23 mouse cellular contexts compared by ENCODE assay signal in genomic region chr7:16961678-16962077, GRCm38 (mm10). TPM values are rescaled to one million over a fixed set of nuclear protein-coding genes. Genes with fewer than 3 reads are reported as not detected.
DNase-seq lines count a peak whose midpoint lies in the region; ATAC-seq and TF ChIP-seq lines count a peak whose summit lies in the region.
"Had no signal": no experiment of that assay in that cellular context is flagged by ENCODE, and none has a peak within 500 bp of the region (broad histone marks: within the 10 kb centered on the region; RNA-seq: fewer than 3 reads in every experiment).

No protein-coding gene starts in this region.

- WGBS in forebrain, embryonic 12.5 days, result 86% methylated on average over 5 of the region's 5 CpGs
- 81% methylated on average over 5 of the region's 5 CpGs for WGBS in forebrain, embryonic 11.5 days
- WGBS in midbrain, embryonic 10.5 days, result 83% methylated on average over 5 of the region's 5 CpGs
- 86% methylated on average over 5 of the region's 5 CpGs for WGBS in midbrain, postnatal 0 days
- WGBS in intestine, embryonic 16.5 days, result 64% methylated on average over 5 of the region's 5 CpGs
- WGBS in neural tube, embryonic 15.5 days, result 74% methylated on average over 5 of the region's 5 CpGs

- H3K4me3 ChIP-seq in forebrain, embryonic 12.5 days (replicated peaks), result no peak overlapping the region
- no peak overlapping the region for H3K4me3 ChIP-seq in forebrain, embryonic 11.5 days (ENCODE audit: low read depth, low read length)
- H3K4me3 ChIP-seq in midbrain, embryonic 10.5 days, result no peak overlapping the region
- no peak overlapping the region for H3K4me3 ChIP-seq in midbrain, postnatal 0 days (ENCODE audit: low read depth, low read length)
- H3K4me3 ChIP-seq in intestine, embryonic 16.5 days (ENCODE audit: low read length), result no peak overlapping the region
- H3K4me3 ChIP-seq in neural tube, embryonic 15.5 days (replicated peaks), result no peak overlapping the region; the same call in 1 of the 2 replicates

- peaks cover 6% of the 10 kb centered on the region; the same call in 1 of the 2 replicates for H3K36me3 ChIP-seq in forebrain, embryonic 12.5 days (replicated peaks)
- no peaks in the 10 kb centered on the region for H3K36me3 ChIP-seq in forebrain, embryonic 11.5 days (ENCODE audit: control insufficient read depth, insufficient read depth, low read length)
- peaks cover 17% of the 10 kb centered on the region for H3K36me3 ChIP-seq in midbrain, embryonic 10.5 days
- H3K36me3 ChIP-seq in midbrain, postnatal 0 days (ENCODE audit: insufficient read depth, low read length), result no peaks in the 10 kb centered on the region
- H3K36me3 ChIP-seq in intestine, embryonic 16.5 days (ENCODE audit: control insufficient read depth, insufficient read depth, low read length), result no peaks in the 10 kb centered on the region
- no peaks in the 10 kb centered on the region; the same call in 1 of the 2 replicates for H3K36me3 ChIP-seq in neural tube, embryonic 15.5 days
- H3K36me3 ChIP-seq: G1E had no signal

- H3K27ac ChIP-seq in forebrain, embryonic 12.5 days, result no peak overlapping the region
- H3K27ac ChIP-seq in forebrain, embryonic 11.5 days (ENCODE audit: low read depth, low read length), result no peak overlapping the region
- peak overlapping the region; percentile 93; the same call in 1 of the 2 replicates for H3K27ac ChIP-seq in midbrain, embryonic 10.5 days (replicated peaks)
- H3K27ac ChIP-seq in midbrain, postnatal 0 days (ENCODE audit: low read depth, low read length), result no peak overlapping the region
- H3K27ac ChIP-seq in intestine, embryonic 16.5 days (ENCODE audit: low read length), result no peak overlapping the region
- H3K27ac ChIP-seq in neural tube, embryonic 15.5 days (replicated peaks), result no peak overlapping the region

- no peak for TF ChIP-seq CTCF in midbrain, postnatal 0 days (IDR thresholded peaks at IDR 0.05)

- ATAC-seq in forebrain, embryonic 12.5 days (ENCODE audit: low FRiP score), result no peak
- ATAC-seq in forebrain, embryonic 11.5 days (replicated peaks; ENCODE audit: low FRiP score), result no peak
- ATAC-seq in midbrain, postnatal 0 days (ENCODE audit: low FRiP score), result no peak
- ATAC-seq in intestine, embryonic 16.5 days, result peak; percentile 83
- ATAC-seq in neural tube, embryonic 15.5 days (ENCODE audit: low FRiP score), result no peak

- no peaks in the 10 kb centered on the region for H3K9me3 ChIP-seq in forebrain, embryonic 12.5 days
- H3K9me3 ChIP-seq in forebrain, embryonic 11.5 days (ENCODE audit: control insufficient read depth, low read length), result no peaks in the 10 kb centered on the region
- H3K9me3 ChIP-seq in midbrain, embryonic 10.5 days (replicated peaks), result no peaks in the 10 kb centered on the region
- H3K9me3 ChIP-seq in midbrain, postnatal 0 days (ENCODE audit: low read length), result no peaks in the 10 kb centered on the region
- no peaks in the 10 kb centered on the region for H3K9me3 ChIP-seq in intestine, embryonic 16.5 days (ENCODE audit: control insufficient read depth, low read length)
- H3K9me3 ChIP-seq in neural tube, embryonic 15.5 days (replicated peaks), result no peaks in the 10 kb centered on the region
- H3K9me3 ChIP-seq: G1E had no signal

- no peak for DNase-seq in forebrain, embryonic 11.5 days (ENCODE audit: low spot score)
- DNase-seq in midbrain, embryonic 10.5 days (ENCODE audit: low spot score), result no peak
- no peak for DNase-seq in midbrain, postnatal 0 days (ENCODE audit: low spot score)
- DNase-seq in thymus, postnatal 36 days, result no peak
- DNase-seq in ovary, postnatal 10 days (ENCODE audit: low spot score), result no peak
- DNase-seq: adrenal gland, postnatal 14 days; cerebellum, adult 11-12 months; cerebellum, postnatal 25 days; heart, postnatal 10 days; kidney, adult 9 months; kidney, postnatal 25 days; lung, adult 18-20 months; lung, postnatal 36 days; right cerebral cortex, postnatal 14 days had no signal

- H3K4me2 ChIP-seq in forebrain, embryonic 12.5 days, result peak overlapping the region; percentile 10; the same call in 1 of the 2 replicates
- no peak overlapping the region for H3K4me2 ChIP-seq in forebrain, embryonic 11.5 days (ENCODE audit: low read depth, low read length, severe bottlenecking)
- H3K4me2 ChIP-seq in midbrain, postnatal 0 days (ENCODE audit: low read depth, low read length, poor library complexity, severe bottlenecking), result no peak overlapping the region
- no peak overlapping the region for H3K4me2 ChIP-seq in intestine, embryonic 16.5 days (ENCODE audit: low read depth, low read length)
- H3K4me2 ChIP-seq in neural tube, embryonic 15.5 days, result peak overlapping the region; percentile 67
- H3K4me2 ChIP-seq: heart, embryonic 11.5 days; liver, embryonic 11.5 days had no signal

- no peaks in the 10 kb centered on the region for H3K27me3 ChIP-seq in forebrain, embryonic 12.5 days
- no peaks in the 10 kb centered on the region for H3K27me3 ChIP-seq in forebrain, embryonic 11.5 days (ENCODE audit: control insufficient read depth, insufficient read depth, low read length)
- no peaks in the 10 kb centered on the region for H3K27me3 ChIP-seq in midbrain, embryonic 10.5 days (ENCODE audit: low read depth, poor library complexity, severe bottlenecking)
- no peaks in the 10 kb centered on the region for H3K27me3 ChIP-seq in midbrain, postnatal 0 days (ENCODE audit: insufficient read depth, low read length)
- H3K27me3 ChIP-seq in intestine, embryonic 16.5 days (replicated peaks; ENCODE audit: control insufficient read depth, insufficient read depth, low read length), result no peaks in the 10 kb centered on the region
- H3K27me3 ChIP-seq in neural tube, embryonic 15.5 days (replicated peaks), result no peaks in the 10 kb centered on the region

- H3K4me1 ChIP-seq in forebrain, embryonic 12.5 days, result peaks cover 44% of the 10 kb centered on the region
- peaks cover 11% of the 10 kb centered on the region for H3K4me1 ChIP-seq in forebrain, embryonic 11.5 days (replicated peaks; ENCODE audit: control insufficient read depth, insufficient read depth, low read length)
- H3K4me1 ChIP-seq in midbrain, embryonic 10.5 days, result peaks cover 39% of the 10 kb centered on the region
- peaks cover 15% of the 10 kb centered on the region for H3K4me1 ChIP-seq in midbrain, postnatal 0 days (ENCODE audit: insufficient read depth, low read length)
- peaks cover 15% of the 10 kb centered on the region for H3K4me1 ChIP-seq in intestine, embryonic 16.5 days (ENCODE audit: control insufficient read depth, insufficient read depth, low read length)
- peaks cover 56% of the 10 kb centered on the region for H3K4me1 ChIP-seq in neural tube, embryonic 15.5 days

- H3K9ac ChIP-seq in forebrain, embryonic 12.5 days, result no peak overlapping the region
- H3K9ac ChIP-seq in forebrain, embryonic 11.5 days (ENCODE audit: low read length), result no peak overlapping the region
- H3K9ac ChIP-seq in midbrain, postnatal 0 days (replicated peaks; ENCODE audit: low read length, poor library complexity, severe bottlenecking), result no peak overlapping the region
- H3K9ac ChIP-seq in intestine, embryonic 16.5 days (ENCODE audit: low read depth, low read length), result no peak overlapping the region
- H3K9ac ChIP-seq in neural tube, embryonic 15.5 days (replicated peaks), result no peak overlapping the region

RNA-seq across cellular contexts. Expression of gene Pnmal1, which starts 2.2 kb away (rescaled TPM):
- polyA plus RNA-seq in forebrain, embryonic 12.5 days (2016; fragmentation: Nextera tagmentation; extraction: Ambion mirVana), result 32.3 and 37.0 TPM in 2 replicates
- 20.4 and 22.7 TPM in 2 replicates for polyA plus RNA-seq in forebrain, embryonic 11.5 days (2014; fragmentation: Nextera tagmentation; extraction: Ambion mirVana)
- 9.8 and 17.4 TPM in 2 replicates for polyA plus RNA-seq in midbrain, embryonic 10.5 days (2016; fragmentation: Nextera tagmentation; extraction: Ambion mirVana)
- 41.2 and 54.0 TPM in 2 replicates for total RNA-seq in midbrain, postnatal 0 days (2014; rRNA removed)
- polyA plus RNA-seq in midbrain, postnatal 0 days (2015; fragmentation: Nextera tagmentation; extraction: Ambion mirVana), result 64.8 and 65.2 TPM in 2 replicates
- 2.7 and 2.9 TPM in 2 replicates for polyA plus RNA-seq in intestine, embryonic 16.5 days (2015; fragmentation: Nextera tagmentation; extraction: Ambion mirVana)
- polyA plus RNA-seq in neural tube, embryonic 15.5 days (2015; fragmentation: Nextera tagmentation; extraction: Ambion mirVana), result 43.3 and 52.0 TPM in 2 replicates
- total RNA-seq: gastrocnemius, adult 18-20 months; heart, postnatal 10 days had no signal
- polyA plus RNA-seq: gonadal fat pad, adult 2 months; spleen, adult 2 months had no signal

RNA-seq across cellular contexts. Expression of gene Pnmal2, which starts 17.2 kb away (rescaled TPM):
- polyA plus RNA-seq in forebrain, embryonic 12.5 days (2016; fragmentation: Nextera tagmentation; extraction: Ambion mirVana), result 52.6 and 53.3 TPM in 2 replicates
- 12.3 and 13.0 TPM in 2 replicates for polyA plus RNA-seq in forebrain, embryonic 11.5 days (2014; fragmentation: Nextera tagmentation; extraction: Ambion mirVana)
- 4.1 and 11.7 TPM in 2 replicates for polyA plus RNA-seq in midbrain, embryonic 10.5 days (2016; fragmentation: Nextera tagmentation; extraction: Ambion mirVana)
- total RNA-seq in midbrain, postnatal 0 days (2014; rRNA removed), result 155 and 174 TPM in 2 replicates
- polyA plus RNA-seq in midbrain, postnatal 0 days (2015; fragmentation: Nextera tagmentation; extraction: Ambion mirVana), result 180 and 187 TPM in 2 replicates
- polyA plus RNA-seq in intestine, embryonic 16.5 days (2015; fragmentation: Nextera tagmentation; extraction: Ambion mirVana), result 4.9 and 5.4 TPM in 2 replicates
- polyA plus RNA-seq in neural tube, embryonic 15.5 days (2015; fragmentation: Nextera tagmentation; extraction: Ambion mirVana), result 117 and 137 TPM in 2 replicates
- polyA plus RNA-seq: G1E had no signal

RNA-seq across cellular contexts. Expression of gene Gm42372, which starts 21.2 kb away (rescaled TPM):
- polyA plus RNA-seq in forebrain, embryonic 12.5 days (2016; fragmentation: Nextera tagmentation; extraction: Ambion mirVana), result 1.6 and 1.7 TPM in 2 replicates
- 1.4 and 1.8 TPM in 2 replicates for polyA plus RNA-seq in forebrain, embryonic 11.5 days (2014; fragmentation: Nextera tagmentation; extraction: Ambion mirVana)
- polyA plus RNA-seq in midbrain, embryonic 10.5 days (2016; fragmentation: Nextera tagmentation; extraction: Ambion mirVana), result 1.3 TPM in 2 replicates
- total RNA-seq in midbrain, postnatal 0 days (2014; rRNA removed), result 48.8 and 49.0 TPM in 2 replicates
- polyA plus RNA-seq in midbrain, postnatal 0 days (2015; fragmentation: Nextera tagmentation; extraction: Ambion mirVana), result 9.0 and 9.2 TPM in 2 replicates
- polyA plus RNA-seq in intestine, embryonic 16.5 days (2015; fragmentation: Nextera tagmentation; extraction: Ambion mirVana), result 0.23 and 0.32 TPM in 2 replicates
- 5.7 and 6.4 TPM in 2 replicates for polyA plus RNA-seq in neural tube, embryonic 15.5 days (2015; fragmentation: Nextera tagmentation; extraction: Ambion mirVana)
- total RNA-seq: gastrocnemius, adult 18-20 months had no signal
- polyA plus RNA-seq: G1E; gonadal fat pad, adult 2 months had no signal

RNA-seq across cellular contexts. Expression of gene Ccdc8, which starts 30.8 kb away (rescaled TPM):
- 9.1 and 11.5 TPM in 2 replicates for polyA plus RNA-seq in forebrain, embryonic 12.5 days (2016; fragmentation: Nextera tagmentation; extraction: Ambion mirVana)
- polyA plus RNA-seq in forebrain, embryonic 11.5 days (2014; fragmentation: Nextera tagmentation; extraction: Ambion mirVana), result 19.0 and 19.5 TPM in 2 replicates
- 8.7 and 9.0 TPM in 2 replicates for polyA plus RNA-seq in midbrain, embryonic 10.5 days (2016; fragmentation: Nextera tagmentation; extraction: Ambion mirVana)
- 5.5 and 5.8 TPM in 2 replicates for total RNA-seq in midbrain, postnatal 0 days (2014; rRNA removed)
- polyA plus RNA-seq in midbrain, postnatal 0 days (2015; fragmentation: Nextera tagmentation; extraction: Ambion mirVana), result 2.0 and 2.5 TPM in 2 replicates
- polyA plus RNA-seq in intestine, embryonic 16.5 days (2015; fragmentation: Nextera tagmentation; extraction: Ambion mirVana), result 32.6 and 35.6 TPM in 2 replicates
- polyA plus RNA-seq in neural tube, embryonic 15.5 days (2015; fragmentation: Nextera tagmentation; extraction: Ambion mirVana), result 7.7 and 13.9 TPM in 2 replicates

RNA-seq across cellular contexts. Expression of gene Calm3, which starts 37.8 kb away (rescaled TPM):
- polyA plus RNA-seq in forebrain, embryonic 12.5 days (2016; fragmentation: Nextera tagmentation; extraction: Ambion mirVana), result 227 and 234 TPM in 2 replicates
- 276 and 285 TPM in 2 replicates for polyA plus RNA-seq in forebrain, embryonic 11.5 days (2014; fragmentation: Nextera tagmentation; extraction: Ambion mirVana)
- polyA plus RNA-seq in midbrain, embryonic 10.5 days (2016; fragmentation: Nextera tagmentation; extraction: Ambion mirVana), result 174 and 180 TPM in 2 replicates
- 1,835 and 1,985 TPM in 2 replicates for total RNA-seq in midbrain, postnatal 0 days (2014; rRNA removed)
- 467 and 471 TPM in 2 replicates for polyA plus RNA-seq in midbrain, postnatal 0 days (2015; fragmentation: Nextera tagmentation; extraction: Ambion mirVana)
- 163 and 171 TPM in 2 replicates for polyA plus RNA-seq in intestine, embryonic 16.5 days (2015; fragmentation: Nextera tagmentation; extraction: Ambion mirVana)
- 336 and 404 TPM in 2 replicates for polyA plus RNA-seq in neural tube, embryonic 15.5 days (2015; fragmentation: Nextera tagmentation; extraction: Ambion mirVana)

Comparison
In these comparisons a context has a peak if more than half of its experiments do, and no peak if none do; other contexts are left out.
1. H3K4me2 ChIP-seq: peak in forebrain, embryonic 12.5 days (single experiment) and neural tube, embryonic 15.5 days (single experiment); none in forebrain, embryonic 11.5 days (single experiment), midbrain, postnatal 0 days (single experiment) and intestine, embryonic 16.5 days (single experiment).